Mouse (Mus musculus) yolk sac, embryonic 10.5 days (tissue): ENCODE measurements at regions not wholly inside any gene's neighbourhood (a gene's known extent, or its start where the extent isn't known, plus 50 kb on each side); places are given as distances from the start of the nearest gene placed in this dataset.
A peak's percentile ranks its signal among the peaks of the same experiment; 100 is the strongest.

Experiments
- DNase-seq: peaks from one replicate; pipeline ENCODE4 v3.0.0-alpha.2; 2017; ENCODE audit warnings: low spot score

GRCm38 (mm10) chr8:89905588-89905987 is 442.6 kb downstream of the Tox3 start:
- DNase-seq: no peak

- DNase-seq: no peak
These were observed 444.8 kb downstream of the Tox3 start for GRCm38 (mm10) chr8:89903346-89903745.

GRCm38 (mm10) chr8:89872768-89873167 is 475.4 kb downstream of the Tox3 start:
- no peak for DNase-seq

DNA sequence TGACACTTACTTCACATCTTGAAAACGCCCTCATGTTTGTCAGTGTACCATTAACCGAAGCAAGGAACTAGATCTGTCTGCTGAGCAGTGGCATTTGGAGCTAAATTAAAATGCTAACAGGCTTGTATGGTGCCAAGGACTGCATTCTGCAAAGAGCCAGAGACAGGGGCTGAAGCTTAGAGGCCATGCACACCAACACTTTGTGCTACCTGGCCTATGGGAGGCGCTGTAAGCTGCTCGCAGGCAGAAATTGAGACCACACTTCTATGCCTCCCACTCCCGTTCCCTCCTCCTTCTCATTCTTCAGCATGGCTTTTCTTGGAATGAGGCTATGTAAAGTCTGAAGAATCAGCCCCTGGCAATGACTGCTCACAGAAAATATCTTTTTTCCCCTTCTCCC is 476.2 kb downstream of the Tox3 start:
- DNase-seq: no peak

DNA sequence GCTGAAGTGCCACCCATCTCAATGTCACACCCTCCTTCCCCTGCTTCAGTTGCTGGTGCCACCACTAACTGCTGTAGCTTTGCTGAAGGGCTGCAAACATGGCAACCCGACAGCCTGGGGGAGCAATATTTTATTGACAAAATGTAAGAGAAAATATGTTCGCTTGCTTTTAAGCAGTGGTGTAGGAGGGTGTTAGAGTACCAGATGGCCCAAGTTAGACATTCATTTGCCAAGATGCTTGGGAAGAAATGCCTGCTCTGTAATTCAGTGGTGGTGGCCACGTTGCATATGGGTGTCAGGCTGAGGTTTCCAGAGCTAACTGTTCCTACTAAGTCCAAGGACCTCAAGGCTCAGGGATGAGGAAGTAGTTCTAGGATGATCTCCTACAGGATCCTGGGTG is 488.3 kb downstream of the Tox3 start:
- DNase-seq: no peak

GRCm38 (mm10) chr8:89858706-89859385 is 489.3 kb downstream of the Tox3 start:
- no peak for DNase-seq

DNA sequence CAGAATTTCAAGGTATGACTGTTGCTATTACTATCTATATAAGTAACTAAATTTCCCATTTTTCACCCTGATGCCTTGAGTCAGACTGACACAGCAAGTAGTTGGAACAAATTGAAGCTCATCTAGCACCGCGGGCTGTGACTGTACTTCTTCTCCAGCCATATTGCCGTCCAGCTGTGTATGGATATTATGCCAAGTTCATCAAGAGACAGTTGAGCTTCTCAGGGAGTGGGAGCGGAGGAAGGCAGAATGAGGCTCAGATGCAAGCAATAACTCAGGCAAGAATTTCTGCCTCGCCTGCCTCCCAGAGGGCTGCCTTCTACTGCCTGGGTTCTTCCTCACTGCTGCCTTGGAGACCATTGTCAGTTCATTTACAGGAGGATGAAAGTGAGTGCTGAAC is 492.6 kb downstream of the Tox3 start:
- no peak for DNase-seq

GRCm38 (mm10) chr8:89850209-89850796 is 497.8 kb downstream of the Tox3 start:
- peak; percentile 2 for DNase-seq

DNA sequence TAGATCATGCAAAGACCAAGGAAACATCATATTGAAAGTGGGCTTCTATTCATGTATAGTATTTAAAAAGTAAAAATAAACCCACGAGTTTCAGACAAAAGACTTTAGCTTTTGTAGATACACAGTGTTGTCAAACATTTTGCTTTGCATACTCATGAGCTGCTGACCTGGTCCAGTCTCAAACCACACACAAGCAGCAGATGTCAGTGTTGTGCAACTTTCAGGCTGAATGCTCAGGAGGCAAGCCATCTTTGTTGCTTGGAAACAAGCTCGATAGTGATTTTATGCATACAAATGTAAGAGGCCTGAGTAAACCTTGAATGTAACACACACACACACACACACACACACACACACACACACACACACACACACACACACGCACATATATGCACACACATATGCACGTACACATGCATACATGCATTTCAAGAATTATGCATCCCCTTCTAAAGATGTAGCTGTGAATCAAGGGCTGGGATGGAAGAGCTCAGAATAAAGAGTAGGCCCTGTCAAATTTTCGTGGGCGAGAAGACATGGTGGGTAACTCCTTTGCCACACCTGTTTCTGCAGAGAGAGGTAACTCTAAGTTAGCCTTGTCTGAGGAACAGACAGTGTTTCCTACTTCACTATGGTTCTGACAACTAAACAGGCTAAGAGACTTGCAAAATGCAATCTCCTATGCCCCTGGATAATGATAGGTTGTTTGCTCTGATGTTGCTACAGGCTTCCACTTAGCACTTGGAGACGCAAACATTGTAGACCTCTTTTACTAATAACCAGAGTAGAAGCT is 498.5 kb downstream of the Tox3 start:
- DNase-seq: no peak

- DNase-seq: no peak
These were observed 509.6 kb downstream of the Tox3 start for GRCm38 (mm10) chr8:89838494-89838893.

GRCm38 (mm10) chr8:89833715-89834114 is 514.4 kb downstream of the Tox3 start:
- DNase-seq: no peak

DNA sequence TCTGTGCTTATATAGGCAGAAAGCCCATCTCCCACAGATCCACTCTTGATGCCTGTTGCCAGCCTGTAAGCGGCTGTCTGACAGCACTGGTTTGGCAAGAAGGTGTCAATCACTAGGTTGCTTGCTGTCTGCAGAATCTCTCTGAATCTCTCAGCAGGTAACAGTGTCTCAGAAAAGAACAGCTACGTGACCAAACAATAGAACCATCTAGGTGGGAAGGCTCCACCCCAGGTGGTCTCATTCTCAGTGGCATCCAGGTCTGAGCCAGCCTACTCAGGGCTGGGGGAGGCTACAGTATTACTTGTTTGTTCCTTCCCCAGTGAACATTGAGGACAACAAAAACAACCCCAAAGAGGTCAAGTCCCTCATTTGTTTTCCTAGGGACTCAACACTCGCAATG is 523.6 kb downstream of the Tox3 start:
- no peak for DNase-seq

- DNase-seq: no peak
These were observed 524.5 kb downstream of the Tox3 start for GRCm38 (mm10) chr8:89823631-89824030.

DNA sequence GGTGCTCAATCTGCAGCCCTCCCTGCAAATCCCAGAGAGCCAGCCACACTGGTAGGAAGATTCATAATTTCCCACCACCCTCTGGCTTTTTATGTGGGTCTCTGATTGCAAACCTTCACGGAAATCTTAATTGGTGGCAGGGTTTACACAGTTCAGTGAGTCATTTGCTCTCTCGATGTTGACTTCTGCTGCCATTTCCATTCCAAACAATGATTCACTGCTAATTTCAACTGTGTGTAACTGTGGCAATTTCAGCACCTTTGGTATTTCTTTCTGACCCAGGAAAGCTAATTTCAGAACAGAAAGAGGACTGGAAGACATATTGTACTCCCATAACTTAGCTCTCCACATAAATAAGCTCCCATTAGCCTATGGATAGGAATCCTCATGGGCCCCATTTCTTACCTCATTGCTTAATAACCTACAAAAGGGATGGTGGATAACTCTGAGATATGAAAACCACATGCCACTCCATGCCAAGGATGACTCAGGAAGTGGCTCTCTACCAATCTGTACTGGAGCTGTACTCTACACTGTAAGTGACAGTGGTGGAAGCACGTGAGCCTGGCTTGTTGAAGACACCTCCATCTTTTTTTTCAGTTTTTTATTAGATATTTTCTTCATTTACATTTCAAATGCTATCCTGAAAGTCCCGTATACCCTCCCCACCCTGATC is 536.0 kb downstream of the Tox3 start:
- no peak for DNase-seq

DNA sequence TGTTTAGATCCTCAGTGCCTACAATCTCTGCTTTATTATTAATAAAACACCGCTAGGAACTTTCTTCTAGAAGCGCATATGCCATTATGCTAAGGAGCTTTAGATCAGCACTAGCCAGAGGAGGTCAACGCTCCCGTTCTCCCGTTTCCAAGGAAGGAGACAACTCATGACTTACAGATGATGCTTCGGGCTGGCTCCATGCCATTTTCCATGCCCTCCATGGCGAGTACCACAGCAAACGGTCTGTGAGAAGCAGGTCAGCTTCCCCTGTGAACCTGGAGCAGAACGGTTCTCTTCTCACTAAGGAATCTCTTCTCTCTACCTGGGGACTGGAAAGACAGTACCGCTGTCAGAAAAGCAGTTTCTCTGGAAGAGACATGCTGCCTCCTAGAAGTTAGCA is 559.8 kb downstream of the Tox3 start:
- DNase-seq: no peak

DNA sequence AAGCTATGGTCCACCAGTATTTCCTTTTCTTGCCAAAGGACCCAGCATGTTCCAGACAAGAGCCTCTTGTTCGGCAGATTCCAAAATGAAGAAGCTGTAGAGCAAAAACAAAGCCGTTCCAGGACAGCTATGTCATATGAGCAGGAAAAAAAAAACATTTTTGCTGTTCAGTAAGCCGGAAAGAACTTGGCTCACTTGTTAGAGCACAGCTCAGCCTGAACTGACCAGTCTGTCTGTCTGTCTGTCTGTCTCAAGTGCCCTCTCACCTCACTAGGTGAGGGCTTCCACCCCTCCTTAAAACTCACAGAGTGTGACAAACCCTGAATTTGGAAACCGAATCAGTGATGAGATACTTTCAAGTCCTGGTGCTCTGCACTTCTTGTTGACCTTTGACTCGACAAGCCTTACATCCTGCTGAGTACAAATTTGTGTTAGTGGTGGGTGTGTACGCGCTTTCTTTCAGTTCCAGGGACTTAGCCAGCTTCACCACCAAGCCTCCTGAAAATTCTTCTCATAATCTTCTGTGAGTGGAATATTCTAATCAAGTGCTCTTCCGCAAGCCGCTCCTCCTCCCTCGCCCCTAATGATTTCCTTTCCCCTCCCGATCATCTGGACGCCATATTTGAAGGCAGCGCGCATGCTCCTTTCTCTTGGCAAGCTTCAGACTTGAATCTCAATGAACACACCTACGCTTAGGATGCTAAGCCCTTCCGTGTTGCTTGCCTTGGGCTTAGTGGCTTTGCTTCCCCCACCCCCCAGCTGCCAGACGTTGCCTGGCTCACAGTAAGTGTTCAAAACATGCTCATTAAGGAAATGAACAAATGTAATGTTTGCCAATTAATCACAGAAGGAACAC is 560.9 kb downstream of the Tox3 start:
- DNase-seq: no peak

- peak; percentile 48 for DNase-seq
These were observed 563.1 kb downstream of the Tox3 start for GRCm38 (mm10) chr8:89785011-89785410.

- no peak for DNase-seq
These were observed 564.8 kb downstream of the Tox3 start for GRCm38 (mm10) chr8:89783311-89783710.

DNA sequence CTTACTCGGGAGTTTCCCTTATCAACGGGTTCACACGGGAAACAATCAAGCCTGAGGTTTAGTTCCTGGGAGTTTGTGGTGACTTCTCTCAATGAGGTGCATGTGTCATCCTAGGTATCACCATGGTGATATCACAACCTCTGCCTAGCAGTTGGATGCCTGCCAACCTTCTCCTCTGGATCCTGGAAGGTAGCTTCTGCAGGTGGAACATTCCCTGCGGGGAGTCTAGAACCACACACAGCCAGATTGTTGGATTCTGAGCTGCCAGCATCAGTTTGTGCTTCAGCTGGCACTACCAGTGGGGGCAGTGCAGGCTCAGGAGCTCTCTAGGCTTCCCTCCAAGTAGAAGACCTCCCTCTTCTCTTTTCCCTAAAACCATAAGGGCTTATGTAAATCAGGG is 581.8 kb downstream of the Tox3 start:
- no peak for DNase-seq

- DNase-seq: no peak
These were observed 588.6 kb downstream of the Tox3 start for GRCm38 (mm10) chr8:89759531-89759930.

- DNase-seq: no peak
These were observed 589.4 kb downstream of the Tox3 start for GRCm38 (mm10) chr8:89758695-89759094.

DNA sequence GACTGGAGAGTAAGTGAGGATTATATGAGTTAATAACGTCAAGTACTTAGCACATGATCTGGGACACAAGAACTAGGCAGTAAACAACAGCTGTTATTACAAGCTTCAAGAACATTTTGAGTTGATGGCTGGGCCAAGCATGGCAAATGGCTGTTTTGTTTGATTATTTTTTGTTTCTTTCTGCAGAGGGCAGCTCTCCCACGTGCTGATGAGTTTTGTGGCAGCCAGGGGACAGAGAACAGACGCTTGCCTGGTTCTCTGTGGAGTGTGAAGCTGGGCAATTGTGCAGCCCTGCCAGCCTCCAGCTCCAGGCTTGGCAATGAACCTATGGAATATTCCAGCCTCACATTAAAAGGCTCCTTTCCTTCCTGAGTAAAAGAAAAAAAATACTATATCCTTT is 592.2 kb downstream of the Tox3 start:
- DNase-seq: no peak
